Mouse (Mus musculus): ENCODE measurements at regions not wholly inside any gene's neighbourhood (a gene's known extent, or its start where the extent isn't known, plus 50 kb on each side); places are given as distances from the start of the nearest gene placed in this dataset.
A peak's percentile ranks its signal among the peaks of the same experiment; 100 is the strongest.

- no peak for DNase-seq
These were observed 58.7 kb downstream of the Mycn start for GRCm38 (mm10) chr12:12882931-12883553.

GRCm38 (mm10) chr12:12878031-12878430, 63.7 kb downstream of the Mycn start:
- no peak for DNase-seq

GRCm38 (mm10) chr12:12877539-12877938, 64.2 kb downstream of the Mycn start:
- DNase-seq, result peak; percentile 16

GRCm38 (mm10) chr12:12875976-12876745, 65.6 kb downstream of the Mycn start:
- DNase-seq, result no peak

GRCm38 (mm10) chr12:12873551-12873950, 68.2 kb downstream of the Mycn start:
- DNase-seq, result peak; percentile 26

GRCm38 (mm10) chr12:12872974-12873373, 68.7 kb downstream of the Mycn start:
- no peak for DNase-seq

GRCm38 (mm10) chr12:12871272-12871671, 70.4 kb downstream of the Mycn start:
- peak; percentile 57 for DNase-seq

- DNase-seq, result no peak
These were observed 75.1 kb downstream of the Mycn start for GRCm38 (mm10) chr12:12866590-12866989.

GRCm38 (mm10) chr12:12850681-12851080, 91.0 kb downstream of the Mycn start:
- no peak for DNase-seq

GRCm38 (mm10) chr12:12846716-12847115, 95.0 kb downstream of the Mycn start:
- no peak for DNase-seq

- DNase-seq, result no peak
These were observed 99.3 kb downstream of the Mycn start for GRCm38 (mm10) chr12:12842247-12842957.

- no peak for DNase-seq
These were observed 100.1 kb downstream of the Mycn start for GRCm38 (mm10) chr12:12841385-12842238.

- DNase-seq, result no peak
These were observed 100.9 kb downstream of the Mycn start for GRCm38 (mm10) chr12:12840661-12841384.

GRCm38 (mm10) chr12:12837775-12838174, 103.9 kb downstream of the Mycn start:
- no peak for DNase-seq

- no peak for DNase-seq
These were observed 113.7 kb downstream of the Mycn start for GRCm38 (mm10) chr12:12827821-12828641.

GRCm38 (mm10) chr12:12827379-12827778, 114.3 kb downstream of the Mycn start:
- no peak for DNase-seq

- DNase-seq, result no peak
These were observed 115.3 kb downstream of the Mycn start for GRCm38 (mm10) chr12:12826431-12826830.

GRCm38 (mm10) chr12:12825842-12826241, 115.9 kb downstream of the Mycn start:
- DNase-seq, result no peak

- DNase-seq, result no peak
These were observed 120.2 kb downstream of the Mycn start for GRCm38 (mm10) chr12:12821473-12821872.

- DNase-seq, result no peak
These were observed 120.9 kb downstream of the Mycn start for GRCm38 (mm10) chr12:12820668-12821351.

GRCm38 (mm10) chr12:12819746-12820145, 122.0 kb downstream of the Mycn start:
- DNase-seq, result no peak
